Mouse (Mus musculus): Measurements from ENCODE around the gene Pou2f3.

Gene Pou2f3

GRCm38 (mm10) chr9:43083441-43084055 is 126.6 kb downstream of the Pou2f3 start:
- no peak for DNase-seq (ENCODE audit: low read depth, low spot score)

- no peak for DNase-seq (ENCODE audit: low read depth, low spot score)
Measured at GRCm38 (mm10) chr9:43078711-43079110, 131.5 kb downstream of the Pou2f3 start.

GRCm38 (mm10) chr9:43076163-43076562 is 134.0 kb downstream of the Pou2f3 start:
- no peak for DNase-seq (ENCODE audit: low read depth, low spot score)

GRCm38 (mm10) chr9:43074611-43075010 is 135.6 kb downstream of the Pou2f3 start:
- DNase-seq (ENCODE audit: low read depth, low spot score) = no peak
